Mouse (Mus musculus) layer of hippocampus, adult 2 months (tissue): ENCODE measurements at regions not wholly inside any gene's neighbourhood (a gene's known extent, or its start where the extent isn't known, plus 50 kb on each side); places are given as distances from the start of the nearest gene placed in this dataset.
A peak's percentile ranks its signal among the peaks of the same experiment; 100 is the strongest.

Source experiments
- DNase-seq, 2 experiments: peaks; one replicate each; pipeline ENCODE4 v3.0.0; 2022; ENCODE audit warnings: low spot score in 2 of 2
- H3K27ac ChIP-seq: fragments of 200-600 bp; 2 replicates; pipeline ENCODE4 v1.8.1; 2022
- H3K4me3 ChIP-seq: fragments of 200-600 bp; 2 replicates; pipeline ENCODE4 v1.8.1; 2022; ENCODE audit warnings: mild to moderate bottlenecking
- CTCF ChIP-seq: fragments of 200-600 bp; conservative IDR thresholded peaks from 2 replicates; pipeline ENCODE4 v1.8.1; 2022; ENCODE audit warnings: antibody characterized with exemption, mild to moderate bottlenecking, moderate library complexity

DNA sequence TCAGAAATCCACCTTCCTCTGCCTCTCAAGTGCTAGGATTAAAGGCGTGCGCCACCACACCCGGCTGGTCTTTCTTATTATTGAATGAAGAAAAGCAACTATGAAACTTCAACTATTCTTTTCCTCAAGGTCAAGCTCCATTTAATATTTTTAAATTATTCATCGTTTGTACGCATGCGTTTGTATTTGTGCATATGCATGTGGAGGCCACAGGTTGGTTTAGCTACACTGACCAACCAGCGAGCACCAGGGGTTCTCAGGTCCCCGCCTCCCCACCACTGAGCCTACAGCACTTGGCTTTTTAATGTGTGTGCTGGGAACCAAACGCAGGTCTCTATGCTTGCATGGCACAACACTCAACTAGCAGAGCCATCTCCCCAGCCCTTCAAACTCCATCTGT lies 51.0 kb upstream of the Tmem252 start:
- DNase-seq = no peak
- Histone ChIP-seq H3K27ac (no peak overlapping the region), H3K4me3 (no peak overlapping the region)
- no peak for TF ChIP-seq CTCF

DNA sequence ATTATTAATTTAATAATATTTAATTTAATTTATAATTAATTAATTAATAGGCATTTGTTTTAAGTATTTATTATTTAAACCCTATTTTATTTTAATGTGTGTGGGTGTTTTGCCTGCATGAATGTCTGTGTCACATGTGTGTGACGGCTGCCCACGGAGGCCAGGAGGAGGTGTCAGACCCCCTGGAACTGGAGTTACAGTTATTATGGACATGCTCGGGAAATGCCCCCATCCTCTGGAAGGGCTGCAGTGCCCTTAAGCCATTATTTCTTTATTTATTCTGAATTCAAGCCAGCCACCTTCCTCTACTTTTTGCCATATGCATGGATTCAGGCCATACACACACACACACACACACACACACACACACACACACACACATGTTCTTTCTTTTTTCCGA lies 51.5 kb upstream of the Tmem252 start:
- Histone ChIP-seq H3K4me3 (no peak overlapping the region), H3K27ac (no peak overlapping the region)
- DNase-seq = no peak
- no peak for TF ChIP-seq CTCF

DNA sequence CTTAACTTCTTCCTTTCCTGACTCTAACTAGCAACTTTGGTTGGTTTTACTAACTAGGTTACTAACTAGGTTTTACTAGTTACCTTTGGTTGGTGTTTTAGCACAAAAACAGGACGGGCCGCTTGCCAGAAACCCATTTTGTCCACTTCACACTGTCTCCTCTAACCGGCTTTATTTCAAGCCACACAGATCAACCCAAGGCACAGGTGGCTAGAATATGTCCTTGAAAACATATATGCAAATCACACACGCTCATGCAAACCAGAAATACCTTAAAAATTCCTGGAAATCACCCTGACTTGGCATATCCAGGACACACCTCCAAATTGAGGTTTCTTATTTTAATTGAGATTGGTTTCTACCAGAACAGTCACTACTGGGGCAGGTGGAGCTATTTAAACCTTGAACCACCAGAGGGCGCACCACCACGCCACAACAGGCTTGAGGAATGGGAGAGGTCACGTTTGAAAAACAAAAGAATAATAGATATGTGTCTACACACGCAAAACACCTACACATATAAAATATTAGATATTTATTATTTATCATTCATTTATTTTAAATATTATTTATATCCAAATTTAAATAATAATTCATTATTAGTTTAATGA lies 52.1 kb upstream of the Tmem252 start:
- TF ChIP-seq CTCF = peak; percentile 97
- peak; percentile 40 to 79 for DNase-seq

DNA sequence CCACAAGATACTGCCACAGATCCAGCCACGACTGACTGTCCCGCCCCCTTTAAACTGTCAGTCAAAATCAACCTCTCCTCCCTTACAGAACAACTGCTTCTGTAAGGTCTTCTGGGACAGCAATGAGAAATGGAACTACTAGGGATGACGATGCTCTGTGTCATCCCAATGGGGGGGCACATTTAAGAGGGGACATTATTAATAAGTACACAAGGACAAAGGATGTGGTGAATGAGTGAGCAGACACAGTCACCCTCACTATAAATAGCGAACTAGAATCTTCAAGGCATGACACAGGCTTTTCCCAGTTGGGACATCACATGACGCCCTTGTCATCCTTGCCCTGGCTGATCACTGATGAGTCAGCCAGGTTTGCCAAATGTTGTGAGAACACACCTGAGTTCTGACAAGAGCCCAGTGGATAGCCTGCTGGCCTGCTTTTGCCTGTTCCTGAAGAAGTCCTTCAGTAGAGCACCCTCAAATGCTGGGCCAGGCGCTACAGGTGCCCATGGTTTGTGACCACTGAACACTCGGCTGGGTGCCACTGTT lies 58.0 kb upstream of the Tmem252 start:
- Histone ChIP-seq H3K27ac (no peak overlapping the region), H3K4me3 (no peak overlapping the region)
- TF ChIP-seq CTCF = no peak

More for the DNA sequence above, 52.1 kb upstream of the Tmem252 start:
- H3K27ac ChIP-seq = no peak overlapping the region
- no peak overlapping the region for H3K4me3 ChIP-seq

DNA sequence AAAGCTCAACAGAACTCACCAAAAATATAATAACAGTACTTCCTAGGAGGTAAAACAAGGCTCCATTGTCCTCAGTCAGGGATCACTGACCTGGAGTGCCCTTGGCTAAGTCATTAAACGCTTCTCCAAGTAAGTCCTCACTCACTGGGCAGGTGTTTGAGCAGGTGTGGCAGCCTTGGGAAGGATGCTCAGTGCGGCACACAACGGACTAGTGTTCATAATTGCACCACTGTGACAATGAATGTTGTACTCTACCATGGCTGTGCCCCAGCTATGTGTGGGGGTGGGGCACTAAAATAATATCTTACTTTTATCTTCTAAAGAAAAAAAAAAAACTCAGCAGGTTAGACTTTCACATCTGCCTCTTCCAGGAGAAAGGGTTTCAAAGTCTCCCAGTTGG lies 52.2 kb upstream of the Pip5k1b start:
- H3K27ac ChIP-seq = no peak overlapping the region
- DNase-seq = no peak
- TF ChIP-seq CTCF = no peak
- no peak overlapping the region for H3K4me3 ChIP-seq

More for the DNA sequence above, 58.0 kb upstream of the Tmem252 start:
- DNase-seq = no peak

DNA sequence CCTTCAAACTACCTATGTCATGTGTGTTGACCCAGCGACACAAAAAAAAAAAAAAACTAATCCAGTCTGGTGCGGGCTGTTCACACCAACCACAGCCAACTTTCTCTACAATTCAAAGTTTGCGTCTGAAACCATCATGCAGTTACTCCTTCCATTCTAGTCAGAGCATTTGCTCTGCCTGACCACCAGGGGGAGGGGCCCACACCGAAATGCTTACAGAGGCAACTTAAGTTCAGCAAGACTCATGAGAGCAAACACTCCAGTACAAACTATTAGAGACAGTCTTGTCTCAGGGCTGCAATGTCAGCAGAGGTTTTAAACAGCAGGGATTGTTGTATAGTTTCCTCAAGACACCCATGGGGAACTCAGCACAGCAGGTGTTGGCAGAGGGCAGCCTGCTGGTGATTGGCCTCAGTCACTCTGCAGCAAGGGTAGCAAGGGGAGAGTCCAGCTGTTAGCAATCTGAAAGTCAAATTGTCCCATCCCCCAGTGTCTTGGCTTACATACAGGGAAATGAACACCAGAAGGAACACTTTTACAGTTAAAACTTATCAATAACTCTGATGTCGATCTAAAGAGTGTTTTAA lies 50.8 kb upstream of the Pip5k1b start:
- H3K27ac ChIP-seq = no peak overlapping the region
- no peak overlapping the region for H3K4me3 ChIP-seq
- TF ChIP-seq CTCF = peak; percentile 66
- DNase-seq = no peak
